Mouse (Mus musculus) urinary bladder, postnatal 10 days (tissue): ENCODE data around the gene Afap1l2.

ENCODE experiments used
- DNase-seq: peaks from one replicate; pipeline ENCODE4 v3.0.0; 2022; ENCODE audit warnings: low spot score

The Afap1l2 gene

DNA sequence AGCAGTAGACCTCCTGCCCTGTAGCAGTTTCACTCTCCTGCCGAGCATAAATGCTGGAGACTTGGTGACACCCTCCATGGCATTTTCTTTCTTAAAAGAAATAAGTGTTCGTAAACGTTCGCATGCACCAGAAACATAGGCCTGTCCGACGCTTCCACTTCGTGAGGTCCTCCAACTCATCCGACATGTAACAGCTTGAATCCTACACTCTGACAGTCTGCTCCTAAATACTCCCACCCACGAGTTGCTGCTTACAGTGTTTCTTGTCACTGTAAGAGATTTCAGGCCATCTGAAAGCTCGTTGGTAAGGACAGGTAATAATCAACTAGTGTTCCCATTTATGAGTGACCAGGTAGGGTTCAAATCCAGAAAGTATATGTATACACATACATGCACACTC is 120.1 kb downstream of the Afap1l2 start:
- DNase-seq = no peak

DNA sequence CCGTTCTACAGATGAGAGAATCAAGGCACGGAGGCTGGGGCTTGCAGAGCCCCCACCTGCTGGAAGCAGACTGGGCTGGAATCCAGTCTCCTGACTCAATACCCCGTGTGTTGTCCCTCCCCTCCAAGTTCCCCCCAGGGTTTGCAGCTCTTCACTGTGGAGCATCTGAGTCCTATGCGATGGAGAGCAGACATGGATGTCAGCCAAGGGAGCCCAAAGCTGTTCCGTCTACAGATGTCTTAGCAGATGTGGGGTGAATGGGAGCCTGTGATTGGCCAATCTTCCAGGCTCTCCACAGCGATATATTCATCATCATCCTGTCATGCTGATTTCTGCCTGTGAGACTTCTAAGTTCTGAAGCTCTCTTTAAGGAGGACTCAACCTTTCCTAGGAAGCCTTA is 130.7 kb downstream of the Afap1l2 start:
- DNase-seq = no peak

DNA sequence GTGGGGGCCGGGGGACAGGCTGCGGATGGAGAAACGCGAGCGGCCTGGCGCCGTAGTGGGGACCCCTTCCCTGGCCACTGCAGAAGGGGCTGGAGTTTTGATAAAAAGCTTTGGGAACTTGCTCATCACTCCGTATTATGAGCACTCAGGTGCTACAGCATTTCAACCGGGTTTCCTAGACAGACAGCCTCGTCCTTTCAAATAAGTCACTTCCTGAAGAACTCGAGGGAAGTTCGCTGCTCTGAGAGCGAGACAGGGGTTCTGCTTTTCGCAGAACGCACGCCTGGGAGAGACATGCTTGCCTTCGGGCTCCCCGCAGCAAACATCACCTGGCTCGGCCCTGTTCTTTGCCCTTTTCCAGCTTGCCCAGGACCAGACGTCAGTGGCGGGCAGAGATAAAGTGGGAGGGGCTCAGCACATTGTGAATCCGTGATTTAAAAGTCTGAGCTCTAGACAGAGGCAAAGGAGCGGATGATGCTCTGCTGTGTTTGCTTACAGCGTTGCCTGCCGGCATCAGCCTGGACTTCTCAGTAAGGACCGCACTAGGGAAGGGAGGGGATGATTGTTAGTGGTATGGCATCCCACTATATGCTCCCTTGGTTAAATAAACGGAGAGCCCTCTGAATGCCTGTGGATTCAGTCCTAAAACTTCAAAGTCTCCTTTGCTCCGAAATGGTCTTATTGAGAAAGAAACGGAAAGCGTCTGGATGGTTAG is 133.3 kb downstream of the Afap1l2 start:
- DNase-seq = no peak

DNA sequence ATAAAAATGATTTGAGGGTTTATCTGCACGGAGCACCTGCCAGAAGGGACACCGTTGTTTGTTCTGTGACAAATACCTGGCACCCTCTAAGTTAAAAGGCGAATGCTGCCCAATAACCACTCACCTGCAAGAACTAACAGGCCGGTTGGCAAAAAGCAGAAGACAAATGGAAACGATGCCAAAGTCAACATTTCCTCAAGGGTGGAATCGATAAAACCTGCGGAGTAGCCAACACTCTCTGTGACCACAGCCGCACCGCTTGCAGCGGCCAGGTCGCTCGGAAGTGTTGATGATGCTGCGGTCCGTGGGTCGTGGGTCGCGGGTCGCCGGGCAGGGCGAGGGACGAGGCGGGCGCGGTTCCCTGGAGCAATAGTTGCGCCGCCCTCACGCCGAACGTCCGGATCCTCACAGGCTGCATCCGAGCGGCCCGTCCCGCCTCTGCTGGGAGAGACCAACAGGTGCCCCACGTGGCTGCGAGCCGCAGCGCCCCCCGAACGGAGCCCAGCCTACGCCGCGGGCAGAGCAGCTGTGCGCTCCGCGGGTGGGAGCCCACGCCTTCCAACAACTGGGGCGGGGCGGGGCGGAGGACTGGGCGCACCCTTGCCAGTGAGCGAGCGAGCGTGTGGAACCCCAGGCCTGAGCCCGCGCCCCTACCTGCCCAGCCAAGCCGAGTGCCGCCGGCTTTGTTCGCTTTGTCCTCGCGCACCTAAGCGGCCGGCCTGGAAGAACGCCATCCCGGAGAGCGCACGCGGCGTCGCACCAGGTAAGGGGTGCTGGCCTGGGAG is 134.0 kb downstream of the Afap1l2 start, which contains the start of gene Vwa2:
Gene Vwa2 (plus strand): TSS at position 434 of the 785 bp plus-strand sequence.
- no peak for DNase-seq

DNA sequence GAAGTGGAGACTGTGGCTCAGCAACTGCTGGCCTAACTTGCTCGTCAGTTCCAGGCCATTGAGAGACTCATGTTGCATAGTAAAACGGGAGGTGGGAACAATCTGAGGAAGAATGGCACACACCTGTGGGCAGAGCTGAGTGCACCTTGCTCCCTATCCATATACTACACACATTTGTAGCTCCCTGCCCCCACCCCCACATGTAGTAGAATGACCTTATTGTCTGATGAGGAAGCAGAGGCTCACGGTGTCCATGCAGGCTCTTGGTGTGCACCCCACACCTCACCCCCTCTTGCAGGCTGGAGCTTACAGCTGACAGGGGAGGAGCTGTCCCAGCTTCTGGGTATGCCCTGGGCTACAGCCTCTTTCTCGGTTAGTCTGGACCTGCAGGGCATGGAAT is 140.3 kb downstream of the Afap1l2 start:
- DNase-seq = no peak
